Comparison of ENCODE assay signal across 8 mouse cellular contexts in the genomic region with DNA sequence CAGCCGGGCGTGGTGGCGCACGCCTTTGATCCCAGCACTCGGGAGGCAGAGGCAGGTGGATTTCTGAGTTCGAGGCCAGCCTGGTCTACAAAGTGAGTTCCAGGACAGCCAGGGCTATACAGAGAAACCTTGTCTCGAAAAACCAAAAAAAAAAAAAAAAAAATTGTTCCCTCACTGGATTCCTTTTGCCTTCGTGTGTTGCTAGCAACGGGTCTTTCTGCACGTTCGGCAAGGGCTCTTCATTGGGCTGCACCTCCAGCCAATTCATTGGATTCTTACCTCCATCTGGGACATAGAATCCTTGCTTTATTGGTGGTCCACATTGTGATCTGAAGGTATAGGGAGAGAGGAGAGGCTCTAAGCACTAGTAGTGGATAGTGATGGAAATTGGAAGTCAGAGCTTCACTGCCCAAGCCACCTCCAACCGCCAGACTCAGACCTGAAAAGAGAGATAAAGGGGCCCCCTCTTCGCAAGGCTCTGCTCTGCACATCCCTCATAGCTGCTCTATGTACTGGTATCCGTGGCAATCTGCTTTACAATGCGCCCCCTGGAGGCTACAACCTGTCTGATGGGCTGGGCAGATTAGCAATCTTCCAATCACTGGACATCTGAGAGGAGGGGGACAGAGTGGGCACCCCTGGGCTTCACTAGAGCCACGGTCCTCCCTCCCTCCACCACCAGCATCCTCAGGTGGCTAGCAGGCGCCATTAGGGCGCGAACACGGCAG. TPM values are rescaled to one million over a fixed set of nuclear protein-coding genes. Genes with fewer than 3 reads are reported as not detected.
DNase-seq lines count a peak whose midpoint lies in the region; ATAC-seq and TF ChIP-seq lines count a peak whose summit lies in the region.

No protein-coding gene starts in this region.

- peaks cover 0 to 11% of the 10 kb centered on the region in 2 experiments; a peak in 2 of 4 replicates for H3K4me1 ChIP-seq in CH12.LX (ENCODE audit: control insufficient read depth in 1 of 2, insufficient read depth in 2 of 2)
- peaks cover 14% of the 10 kb centered on the region for H3K4me1 ChIP-seq in hindbrain, embryonic 12.5 days
- H3K4me1 ChIP-seq in limb, embryonic 14.5 days (ENCODE audit: control insufficient read depth, insufficient read depth, low read length), result peaks cover 5% of the 10 kb centered on the region; the same call in 1 of the 2 replicates
- 0 out of 2 replicates have a peak, but pooled peaks cover 3% of the 10 kb centered on the region for H3K4me1 ChIP-seq in midbrain, postnatal 0 days (ENCODE audit: insufficient read depth, low read length)

- H3K4me2 ChIP-seq in CH12.LX (ENCODE audit: insufficient read depth, low read depth, poor library complexity, severe bottlenecking), result no peak overlapping the region
- peak overlapping the region; percentile 24; the same call in 1 of the 2 replicates for H3K4me2 ChIP-seq in hindbrain, embryonic 12.5 days (replicated peaks)
- H3K4me2 ChIP-seq in limb, embryonic 14.5 days (replicated peaks; ENCODE audit: low read depth, low read length, severe bottlenecking), result no peak overlapping the region
- H3K4me2 ChIP-seq in midbrain, postnatal 0 days (ENCODE audit: low read depth, low read length, poor library complexity, severe bottlenecking), result peak overlapping the region; percentile 28

- TF ChIP-seq POLR2A in CH12.LX (IDR thresholded peaks at IDR 0.05; ENCODE audit: low read depth, low read length), result no peak
- TF ChIP-seq POLR2A in limb, embryonic 14.5 days (IDR thresholded peaks at IDR 0.05; ENCODE audit: borderline replicate concordance, extremely low read depth, insufficient read depth, insufficient read length), result no peak

- ATAC-seq in hindbrain, embryonic 12.5 days (ENCODE audit: low FRiP score), result peak; percentile 63
- ATAC-seq in limb, embryonic 14.5 days (ENCODE audit: low FRiP score, low read depth), result no peak
- ATAC-seq in midbrain, postnatal 0 days (ENCODE audit: low FRiP score), result 0 out of 2 replicates have a peak, but pooled peaks have one; percentile 36

- no peak overlapping the region for H3K4me3 ChIP-seq in CH12.LX (replicated peaks in 1 of 3; ENCODE audit: low read depth in 2 of 3, low read length in 2 of 3, poor library complexity in 1 of 3)
- H3K4me3 ChIP-seq in hindbrain, embryonic 12.5 days, result peak overlapping the region; percentile 10; the same call in 1 of the 2 replicates
- no peak overlapping the region for H3K4me3 ChIP-seq in limb, embryonic 14.5 days (replicated peaks; ENCODE audit: low read length)
- H3K4me3 ChIP-seq in midbrain, postnatal 0 days (ENCODE audit: low read depth, low read length), result peak overlapping the region; percentile 8; the same call in 1 of the 2 replicates

- TF ChIP-seq RAD21 in CH12.LX (IDR thresholded peaks at IDR 0.05; ENCODE audit: low read depth, low read length), result peak; percentile 18

- no peak for TF ChIP-seq EP300 in CH12.LX (IDR thresholded peaks at IDR 0.05; ENCODE audit: low read length)

- 42% methylated on average over 19 of the region's 20 CpGs for WGBS in hindbrain, embryonic 12.5 days
- WGBS in limb, embryonic 14.5 days, result 42% methylated on average over 19 of the region's 20 CpGs
- 39% methylated on average over 18 of the region's 20 CpGs for WGBS in midbrain, postnatal 0 days

- H3K9me3 ChIP-seq in CH12.LX (replicated peaks; ENCODE audit: low read length), result no peaks in the 10 kb centered on the region
- H3K9me3 ChIP-seq in hindbrain, embryonic 12.5 days (replicated peaks), result no peaks in the 10 kb centered on the region
- no peaks in the 10 kb centered on the region for H3K9me3 ChIP-seq in limb, embryonic 14.5 days (ENCODE audit: control insufficient read depth, low read length)
- H3K9me3 ChIP-seq in midbrain, postnatal 0 days (ENCODE audit: low read length), result no peaks in the 10 kb centered on the region

- dilution Hi-C loops in CH12.LX (cut with MboI; ENCODE audit: extremely low pct_ligation_motif_present, extremely low pct_unique_long_range_greater_than_20kb, low sequenced_read_pairs), result no loop called here

- in situ Hi-C loops in CH12.LX (cut with MboI; ENCODE audit: low pct_ligation_motif_present, low pct_unique_long_range_greater_than_20kb, low sequenced_read_pairs), result no loop called here

- peak; percentile 53 for DNase-seq in cerebellum, adult 11 months
- DNase-seq in cerebellum, postnatal 4 days (ENCODE audit: low spot score in 2 of 2), result no peak
- DNase-seq in CH12.LX (ENCODE audit: extremely low read depth), result peak; percentile 45
- peak; percentile 71 to 81 for DNase-seq in cerebellum, postnatal 14 days
- DNase-seq in limb, embryonic 14.5 days (ENCODE audit: low spot score), result peak; percentile 40
- peak; percentile 51 for DNase-seq in midbrain, postnatal 0 days (ENCODE audit: low spot score)
- no peak for DNase-seq in left cerebral cortex, postnatal 4 days

- H3K27me3 ChIP-seq in CH12.LX (replicated peaks), result peaks cover 4% of the 10 kb centered on the region
- H3K27me3 ChIP-seq in hindbrain, embryonic 12.5 days, result peaks cover 52% of the 10 kb centered on the region
- peaks cover 46% of the 10 kb centered on the region for H3K27me3 ChIP-seq in limb, embryonic 14.5 days (ENCODE audit: control insufficient read depth, insufficient read depth, low read length)
- H3K27me3 ChIP-seq in midbrain, postnatal 0 days (ENCODE audit: insufficient read depth, low read length), result peaks cover 26% of the 10 kb centered on the region

- H3K36me3 ChIP-seq in CH12.LX (replicated peaks in 1 of 2; ENCODE audit: control insufficient read depth in 1 of 2, insufficient read depth in 1 of 2, low read length in 1 of 2), result peaks cover 0 to 2% of the 10 kb centered on the region in 2 experiments
- H3K36me3 ChIP-seq in hindbrain, embryonic 12.5 days, result no peaks in the 10 kb centered on the region
- H3K36me3 ChIP-seq in limb, embryonic 14.5 days (ENCODE audit: control insufficient read depth, insufficient read depth, low read length), result no peaks in the 10 kb centered on the region
- no peaks in the 10 kb centered on the region for H3K36me3 ChIP-seq in midbrain, postnatal 0 days (ENCODE audit: insufficient read depth, low read length)

- H3K27ac ChIP-seq in CH12.LX (ENCODE audit: insufficient read depth, low read depth), result no peak overlapping the region
- H3K27ac ChIP-seq in hindbrain, embryonic 12.5 days, result no peak overlapping the region
- no peak overlapping the region for H3K27ac ChIP-seq in limb, embryonic 14.5 days (replicated peaks; ENCODE audit: low read depth, low read length)
- H3K27ac ChIP-seq in midbrain, postnatal 0 days (ENCODE audit: low read depth, low read length), result no peak overlapping the region

- intact Hi-C loops in left cerebral cortex, postnatal 4 days (cut with DNase I), result no loop called here

- H3K79me2 ChIP-seq in CH12.LX (replicated peaks; ENCODE audit: control insufficient read depth, extremely low read depth, insufficient read depth, poor library complexity, severe bottlenecking), result no peaks in the 10 kb centered on the region; the same call in 1 of the 2 replicates

- no peak overlapping the region for H3K9ac ChIP-seq in CH12.LX (ENCODE audit: insufficient read depth, low read depth)
- H3K9ac ChIP-seq in hindbrain, embryonic 12.5 days, result peak overlapping the region; percentile 32; the same call in 1 of the 2 replicates
- H3K9ac ChIP-seq in limb, embryonic 14.5 days (ENCODE audit: low read depth, low read length, severe bottlenecking), result no peak overlapping the region
- H3K9ac ChIP-seq in midbrain, postnatal 0 days (replicated peaks; ENCODE audit: low read length, poor library complexity, severe bottlenecking), result peak overlapping the region; percentile 36; the same call in 1 of the 2 replicates

- peak; percentile 38 to 76; a peak in 3 of 4 replicates for TF ChIP-seq CTCF in CH12.LX (conservative IDR thresholded peaks at IDR 0.05 in 1 of 2, IDR thresholded peaks at IDR 0.05 in 1 of 2; ENCODE audit: low read depth in 2 of 2, low read length in 2 of 2)
- peak; percentile 62 for TF ChIP-seq CTCF in midbrain, postnatal 0 days (IDR thresholded peaks at IDR 0.05)

RNA-seq across cellular contexts. Expression of a gene that starts 11.3 kb away (rescaled TPM):
- total RNA-seq in CH12.LX (2012; rRNA removed) (0.63 and 1.2 TPM in 2 replicates), CH12.LX (2014; rRNA removed) (0.23 and 0.27 TPM in 2 replicates)
- polyA plus RNA-seq in CH12.LX (2012; ENCODE audit: insufficient read length, low read depth), result 0.31 and 0.44 TPM in 2 replicates
- 9.4 and 14.1 TPM in 2 replicates for polyA plus RNA-seq in hindbrain, embryonic 12.5 days (2016; fragmentation: Nextera tagmentation; extraction: Ambion mirVana)
- 20.5 and 22.9 TPM in 2 replicates for polyA plus RNA-seq in limb, embryonic 14.5 days (2012; rRNA removed)
- polyA plus RNA-seq in limb, embryonic 14.5 days (2014; fragmentation: Nextera tagmentation; extraction: Ambion mirVana), result 31.1 and 33.1 TPM in 2 replicates
- total RNA-seq in midbrain, postnatal 0 days (2014; rRNA removed), result 0.94 and 2.2 TPM in 2 replicates
- 2.2 and 2.3 TPM in 2 replicates for polyA plus RNA-seq in midbrain, postnatal 0 days (2015; fragmentation: Nextera tagmentation; extraction: Ambion mirVana)
- total RNA-seq in left cerebral cortex, postnatal 4 days (2021), result 1 to 10 TPM in 1 of 2 experiments, under 1 TPM in 1; 0.70 to 1.8 TPM

RNA-seq across cellular contexts. Expression of a gene that starts 16.4 kb away (rescaled TPM):
- total RNA-seq in CH12.LX (2012; rRNA removed), result 2.4 and 3.6 TPM in 2 replicates
- 0.95 and 1.4 TPM in 2 replicates for total RNA-seq in CH12.LX (2014; rRNA removed)
- polyA plus RNA-seq in CH12.LX (2012; ENCODE audit: insufficient read length, low read depth), result 3.1 and 4.2 TPM in 2 replicates
- 38.2 and 41.6 TPM in 2 replicates for polyA plus RNA-seq in hindbrain, embryonic 12.5 days (2016; fragmentation: Nextera tagmentation; extraction: Ambion mirVana)
- polyA plus RNA-seq in limb, embryonic 14.5 days (2012; rRNA removed), result 44.9 and 48.0 TPM in 2 replicates
- polyA plus RNA-seq in limb, embryonic 14.5 days (2014; fragmentation: Nextera tagmentation; extraction: Ambion mirVana), result 30.5 and 32.5 TPM in 2 replicates
- total RNA-seq in midbrain, postnatal 0 days (2014; rRNA removed), result 72.2 and 85.8 TPM in 2 replicates
- 101 and 102 TPM in 2 replicates for polyA plus RNA-seq in midbrain, postnatal 0 days (2015; fragmentation: Nextera tagmentation; extraction: Ambion mirVana)
- total RNA-seq in left cerebral cortex, postnatal 4 days (2021), result 100 to 1,000 TPM; 108 to 128 TPM

RNA-seq across cellular contexts. Expression of a gene that starts 18.2 kb away (rescaled TPM):
- total RNA-seq in CH12.LX (2012; rRNA removed) (0.04 and 0.17 TPM in 2 replicates), CH12.LX (2014; rRNA removed) (0.12 and 0.20 TPM in 2 replicates)
- 0.15 TPM in 1 of 2 replicates, not detected in the other for polyA plus RNA-seq in CH12.LX (2012; ENCODE audit: insufficient read length, low read depth)
- polyA plus RNA-seq in hindbrain, embryonic 12.5 days (2016; fragmentation: Nextera tagmentation; extraction: Ambion mirVana), result 0.72 and 0.81 TPM in 2 replicates
- polyA plus RNA-seq in limb, embryonic 14.5 days (2012; rRNA removed), result 0.85 and 0.99 TPM in 2 replicates
- polyA plus RNA-seq in limb, embryonic 14.5 days (2014; fragmentation: Nextera tagmentation; extraction: Ambion mirVana), result 0.26 and 0.47 TPM in 2 replicates
- 5.9 and 7.2 TPM in 2 replicates for total RNA-seq in midbrain, postnatal 0 days (2014; rRNA removed)
- polyA plus RNA-seq in midbrain, postnatal 0 days (2015; fragmentation: Nextera tagmentation; extraction: Ambion mirVana), result 2.9 and 3.4 TPM in 2 replicates
- 1 to 10 TPM; 8.0 to 8.2 TPM for total RNA-seq in left cerebral cortex, postnatal 4 days (2021)

RNA-seq across cellular contexts. Expression of a gene that starts 49.5 kb away (rescaled TPM):
- total RNA-seq in CH12.LX (2012; rRNA removed), result 17.5 and 22.1 TPM in 2 replicates
- total RNA-seq in CH12.LX (2014; rRNA removed), result 0.68 and 0.73 TPM in 2 replicates
- 2.2 and 3.1 TPM in 2 replicates for polyA plus RNA-seq in CH12.LX (2012; ENCODE audit: insufficient read length, low read depth)
- polyA plus RNA-seq in hindbrain, embryonic 12.5 days (2016; fragmentation: Nextera tagmentation; extraction: Ambion mirVana), result 71.0 and 72.1 TPM in 2 replicates
- 87.0 and 123 TPM in 2 replicates for polyA plus RNA-seq in limb, embryonic 14.5 days (2012; rRNA removed)
- 64.7 and 75.6 TPM in 2 replicates for polyA plus RNA-seq in limb, embryonic 14.5 days (2014; fragmentation: Nextera tagmentation; extraction: Ambion mirVana)
- total RNA-seq in midbrain, postnatal 0 days (2014; rRNA removed), result 32.8 and 40.4 TPM in 2 replicates
- polyA plus RNA-seq in midbrain, postnatal 0 days (2015; fragmentation: Nextera tagmentation; extraction: Ambion mirVana), result 12.9 TPM in 2 replicates
- total RNA-seq in left cerebral cortex, postnatal 4 days (2021), result 10 to 100 TPM; 30.2 to 35.1 TPM

RNA-seq across cellular contexts. Expression of a gene that starts 57.5 kb away (rescaled TPM):
- 72.7 and 76.6 TPM in 2 replicates for total RNA-seq in CH12.LX (2012; rRNA removed)
- total RNA-seq in CH12.LX (2014; rRNA removed), result 63.5 and 72.7 TPM in 2 replicates
- polyA plus RNA-seq in CH12.LX (2012; ENCODE audit: insufficient read length, low read depth), result 75.1 and 77.9 TPM in 2 replicates
- 79.4 and 81.6 TPM in 2 replicates for polyA plus RNA-seq in hindbrain, embryonic 12.5 days (2016; fragmentation: Nextera tagmentation; extraction: Ambion mirVana)
- polyA plus RNA-seq in limb, embryonic 14.5 days (2012; rRNA removed), result 67.6 and 78.9 TPM in 2 replicates
- 55.0 and 61.3 TPM in 2 replicates for polyA plus RNA-seq in limb, embryonic 14.5 days (2014; fragmentation: Nextera tagmentation; extraction: Ambion mirVana)
- total RNA-seq in midbrain, postnatal 0 days (2014; rRNA removed), result 55.7 and 87.6 TPM in 2 replicates
- polyA plus RNA-seq in midbrain, postnatal 0 days (2015; fragmentation: Nextera tagmentation; extraction: Ambion mirVana), result 98.8 and 105 TPM in 2 replicates
- 10 to 100 TPM; 41.3 to 41.6 TPM for total RNA-seq in left cerebral cortex, postnatal 4 days (2021)

Comparison
In these comparisons a context has a peak if more than half of its experiments do, and no peak if none do; other contexts are left out.
1. DNase-seq: peak in cerebellum, adult 11 months (single experiment), CH12.LX (single experiment), cerebellum, postnatal 14 days (2 of 2), limb, embryonic 14.5 days (single experiment) and midbrain, postnatal 0 days (single experiment); none in cerebellum, postnatal 4 days (0 of 2) and left cerebral cortex, postnatal 4 days (single experiment).
2. H3K4me2 ChIP-seq: peak in hindbrain, embryonic 12.5 days (single experiment) and midbrain, postnatal 0 days (single experiment); none in CH12.LX (single experiment) and limb, embryonic 14.5 days (single experiment).
3. H3K4me3 ChIP-seq: peak in hindbrain, embryonic 12.5 days (single experiment) and midbrain, postnatal 0 days (single experiment); none in CH12.LX (0 of 3) and limb, embryonic 14.5 days (single experiment).
4. H3K9ac ChIP-seq: peak in hindbrain, embryonic 12.5 days (single experiment) and midbrain, postnatal 0 days (single experiment); none in CH12.LX (single experiment) and limb, embryonic 14.5 days (single experiment).